Mouse (Mus musculus) olfactory bulb, adult 2 months (tissue): Measurements from ENCODE around the gene Spata45. TPM values are rescaled to one million over a fixed set of nuclear protein-coding genes. Genes with fewer than 3 reads are reported as not detected.

Experiments
- H3K27ac ChIP-seq: fragments of 200-500 bp; 2 replicates; pipeline ENCODE4 v1.5.1; 2012; ENCODE audit warnings: low read depth, low read length; ENCODE audit not compliant: insufficient read depth
- H3K4me1 ChIP-seq: fragments of 200-500 bp; 2 replicates; pipeline ENCODE4 v1.6.1; 2012; ENCODE audit warnings: low read length; ENCODE audit not compliant: control insufficient read depth, insufficient read depth
- H3K4me3 ChIP-seq: fragments of 200-500 bp; 2 replicates; pipeline ENCODE4 v1.5.1; 2012; ENCODE audit warnings: mild to moderate bottlenecking, low read depth, low read length, moderate library complexity; ENCODE audit not compliant: insufficient read depth
- CTCF ChIP-seq: fragments of 200-500 bp; IDR thresholded peaks from 2 replicates; pipeline ENCODE4 v1.5.1; 2012; ENCODE audit warnings: low read depth, mild to moderate bottlenecking, low read length, moderate library complexity; ENCODE audit not compliant: insufficient read depth
- POLR2A ChIP-seq: fragments of 200-500 bp; IDR thresholded peaks from 2 replicates; pipeline ENCODE4 v1.6.1; 2012; ENCODE audit warnings: mild to moderate bottlenecking, low read depth, low read length, moderate library complexity; ENCODE audit not compliant: insufficient read depth
- WGBS: fragments of 180-500 bp; shearing (Covaris S2); methylation state at CpG from one replicate; pipeline ENCODE4 v1.1.7; 2018; 5-methylcytosine and 5-hydroxymethylcytosine counted together
- polyA plus RNA-seq: library from polyadenylated mRNA; stranded (reverse); fragments of >200 nt; gene quantifications from 2 replicates; pipeline ENCODE4 v1.2.4, GENCODE M21; 2012; ENCODE audit warnings: low replicate concordance; ENCODE audit not compliant: missing spikeins, insufficient read depth, insufficient read length

The Spata45 gene
- polyA plus RNA-seq, 1 experiment: not detected

DNA sequence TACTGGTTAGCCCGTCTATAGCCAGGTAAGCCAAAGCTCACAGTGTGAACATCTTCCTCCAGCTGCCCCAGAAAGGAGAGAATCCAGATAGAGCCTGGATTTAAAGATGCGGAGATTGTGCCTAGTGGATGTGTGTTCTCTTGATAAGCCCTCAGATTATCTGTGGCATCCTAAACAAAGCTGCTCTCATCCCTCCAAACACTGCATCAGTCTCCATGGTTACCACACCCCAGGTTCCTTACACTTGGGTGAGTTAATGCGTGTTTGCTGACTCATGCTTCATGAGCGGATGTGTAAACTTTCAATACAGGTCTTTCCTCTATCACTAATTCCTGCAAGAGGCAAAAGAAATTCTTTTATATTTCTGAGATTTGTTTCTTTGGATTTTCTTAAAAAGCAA lies 790 bp upstream of the Spata45 start:
- H3K27ac ChIP-seq: no peak overlapping the region
- H3K4me1 ChIP-seq: peaks cover 3% of the 10 kb centered on the region; the same call in 1 of the 2 replicates
- WGBS: 20% methylated on average over 4 of the region's 4 CpGs
- TF ChIP-seq CTCF (no peak), POLR2A (no peak)
- no peak overlapping the region for H3K4me3 ChIP-seq

DNA sequence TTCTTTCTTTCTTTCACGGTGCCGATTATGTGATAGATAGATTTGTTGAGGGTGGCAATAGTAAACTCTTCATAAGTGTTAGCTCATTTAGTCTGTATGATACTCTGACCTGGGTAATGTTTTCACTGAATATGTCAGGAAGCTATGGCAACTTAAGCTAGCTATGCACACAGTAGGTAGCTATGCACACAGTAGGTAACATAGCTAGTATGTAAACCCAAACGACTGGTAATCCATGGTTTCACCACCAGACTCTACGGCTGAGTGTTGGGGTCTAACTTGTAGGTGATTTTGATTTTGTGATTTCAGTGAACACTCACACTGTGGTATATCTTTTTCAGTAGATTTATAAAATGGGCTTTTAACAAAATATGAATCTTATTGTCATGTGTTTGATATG lies 1.6 kb downstream of the Spata45 start:
- 91% methylated on average over 4 of the region's 4 CpGs for WGBS
- Histone ChIP-seq H3K4me3 (no peak overlapping the region), H3K4me1 (peaks cover 3% of the 10 kb centered on the region; the same call in 1 of the 2 replicates), H3K27ac (no peak overlapping the region)
- no peak for TF ChIP-seq POLR2A
- no peak for TF ChIP-seq CTCF

DNA sequence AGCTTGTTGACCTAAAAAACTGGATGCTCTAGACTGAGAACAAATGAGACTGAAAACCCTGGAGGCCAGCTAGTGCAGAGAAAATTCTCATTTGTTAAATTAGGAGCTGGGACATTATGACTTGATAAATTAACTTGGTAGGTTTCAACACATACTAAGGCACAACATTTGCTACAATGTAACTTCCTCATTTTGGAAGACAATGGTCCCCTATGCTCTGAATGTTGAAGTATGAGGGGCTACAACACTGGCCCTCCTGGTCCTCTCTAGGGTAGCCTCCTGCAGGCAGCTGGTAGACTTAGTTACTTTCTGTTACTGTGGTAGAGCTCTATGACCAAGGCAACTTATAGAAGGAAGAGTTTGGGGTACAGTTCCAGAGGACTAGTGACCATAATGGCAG lies 4.9 kb downstream of the Spata45 start:
- TF ChIP-seq POLR2A (no peak), CTCF (no peak)
- Histone ChIP-seq H3K27ac (no peak overlapping the region), H3K4me3 (no peak overlapping the region), H3K4me1 (no peaks in the 10 kb centered on the region)

DNA sequence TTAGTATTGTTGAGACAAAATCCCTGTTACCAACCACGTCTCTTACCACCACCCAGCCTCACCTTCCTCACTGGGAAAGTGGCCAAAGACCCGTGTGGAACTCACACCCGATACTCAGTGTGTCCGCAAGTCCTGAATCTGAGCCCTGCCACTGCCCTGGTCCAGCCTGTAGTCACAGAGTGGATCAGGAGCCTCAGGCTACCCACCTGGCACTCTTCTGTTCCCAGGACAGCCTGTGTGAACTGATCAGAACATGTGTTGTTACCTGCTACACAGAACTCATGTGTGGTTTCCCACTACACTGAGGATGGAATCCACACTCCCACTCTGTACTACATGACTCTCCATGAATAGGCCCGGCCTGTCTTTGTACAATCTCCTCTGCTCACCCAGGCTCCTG lies 5.7 kb downstream of the Spata45 start:
- H3K4me3 ChIP-seq: no peak overlapping the region
- no peak overlapping the region for H3K27ac ChIP-seq
- TF ChIP-seq POLR2A (no peak), CTCF (no peak)
- WGBS: 80% methylated on average over 5 of the region's 5 CpGs
- no peaks in the 10 kb centered on the region for H3K4me1 ChIP-seq

DNA sequence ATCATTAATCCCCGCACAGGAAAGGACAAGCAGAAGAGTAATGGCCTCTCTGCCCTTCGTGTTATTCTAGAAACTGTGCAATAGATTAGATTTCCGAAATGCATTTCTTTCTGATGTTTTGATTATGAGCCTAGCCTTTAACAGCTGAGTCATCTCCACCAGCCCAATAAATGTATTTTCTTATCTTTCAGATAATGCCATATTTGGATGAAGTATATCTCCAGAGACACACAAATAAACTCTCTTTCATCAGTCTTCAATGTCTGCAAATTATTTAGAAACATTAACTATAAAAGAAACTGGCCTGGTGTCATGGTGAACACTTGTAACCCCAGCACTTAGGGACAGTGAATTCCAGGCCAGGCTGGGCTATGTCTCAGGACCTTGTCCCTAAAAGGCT lies 6.2 kb downstream of the Spata45 start:
- H3K27ac ChIP-seq: no peak overlapping the region
- TF ChIP-seq POLR2A (no peak), CTCF (no peak)
- H3K4me1 ChIP-seq: no peaks in the 10 kb centered on the region
- H3K4me3 ChIP-seq: no peak overlapping the region
- WGBS: 88% methylated on average over 3 of the region's 3 CpGs

DNA sequence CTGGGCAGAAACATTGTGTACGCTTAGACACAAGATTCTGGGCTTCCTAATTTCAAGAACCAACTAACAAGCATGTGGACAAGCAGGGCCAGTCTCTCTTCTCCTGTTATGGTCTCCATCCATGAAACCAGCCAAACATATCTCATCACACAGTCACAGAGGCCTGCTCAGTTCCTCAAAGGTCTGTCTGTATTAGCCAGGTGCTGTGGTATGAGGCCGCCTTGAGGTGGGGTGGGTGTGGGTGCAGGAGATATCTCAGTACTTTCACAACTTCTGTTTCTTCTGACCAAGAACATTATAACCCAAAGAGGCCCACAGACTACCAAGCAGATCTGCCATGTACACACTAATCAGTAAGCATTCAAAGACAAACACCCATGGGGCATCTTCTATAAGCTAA lies 8.8 kb downstream of the Spata45 start:
- WGBS: 97% methylated on average over 2 of the region's 2 CpGs
- no peak overlapping the region for H3K4me3 ChIP-seq
- H3K4me1 ChIP-seq: no peaks in the 10 kb centered on the region
- TF ChIP-seq POLR2A (no peak), CTCF (no peak)
- H3K27ac ChIP-seq: no peak overlapping the region

DNA sequence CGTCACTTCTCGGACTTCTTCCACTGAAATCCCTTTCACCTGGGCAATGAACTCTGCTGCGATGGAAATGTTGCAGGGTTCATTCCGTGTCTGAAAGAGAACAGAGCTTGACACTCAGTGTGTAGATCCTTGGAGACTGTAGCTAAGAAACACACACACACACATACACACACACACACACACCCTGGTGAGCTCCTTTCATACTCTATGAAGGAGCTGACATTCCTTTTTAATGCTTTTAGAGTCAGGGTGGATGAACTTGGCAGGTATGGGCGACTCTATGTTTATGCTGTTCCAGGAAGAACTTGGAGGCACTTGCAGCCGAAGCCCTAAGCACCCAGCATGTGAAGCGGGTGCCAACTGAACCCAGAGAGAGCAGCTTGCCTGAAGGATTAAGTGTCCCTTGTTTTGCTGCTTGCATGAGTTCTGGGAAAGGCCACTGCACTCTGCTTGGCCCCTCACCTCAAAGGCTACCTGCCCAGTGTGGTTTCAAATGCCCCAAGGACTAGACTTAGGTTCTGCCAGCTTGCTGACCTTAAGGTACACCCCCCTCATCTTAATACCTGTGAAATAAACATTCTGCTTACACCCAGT lies 9.9 kb downstream of the Spata45 start:
- no peak overlapping the region for H3K4me3 ChIP-seq
- H3K4me1 ChIP-seq: no peaks in the 10 kb centered on the region
- 54% methylated on average over 7 of the region's 7 CpGs for WGBS
- H3K27ac ChIP-seq: no peak overlapping the region
- no peak for TF ChIP-seq POLR2A
- TF ChIP-seq CTCF: no peak

DNA sequence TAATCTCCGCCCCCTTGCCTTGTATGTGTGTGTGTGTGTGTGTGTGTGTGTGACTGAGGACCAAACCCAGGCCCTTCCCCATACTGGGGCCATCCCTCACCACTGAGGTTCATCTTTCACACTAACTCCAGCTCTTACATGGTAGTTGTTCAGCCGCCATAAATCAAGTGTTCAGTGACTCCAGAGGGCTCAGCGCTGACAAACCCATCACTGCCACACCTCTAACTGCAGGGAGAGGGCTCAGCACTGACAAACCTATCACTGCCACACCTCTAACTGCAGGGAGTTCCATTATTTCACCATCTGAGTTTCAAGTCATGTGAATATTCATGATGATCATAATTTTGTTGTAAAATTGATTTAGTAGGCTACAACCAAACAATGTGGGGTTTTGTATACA lies 17.1 kb downstream of the Spata45 start:
- Histone ChIP-seq H3K4me3 (no peak overlapping the region), H3K27ac (no peak overlapping the region), H3K4me1 (no peaks in the 10 kb centered on the region)
- WGBS: 95% methylated on average over 3 of the region's 3 CpGs
- TF ChIP-seq POLR2A (no peak), CTCF (no peak)

DNA sequence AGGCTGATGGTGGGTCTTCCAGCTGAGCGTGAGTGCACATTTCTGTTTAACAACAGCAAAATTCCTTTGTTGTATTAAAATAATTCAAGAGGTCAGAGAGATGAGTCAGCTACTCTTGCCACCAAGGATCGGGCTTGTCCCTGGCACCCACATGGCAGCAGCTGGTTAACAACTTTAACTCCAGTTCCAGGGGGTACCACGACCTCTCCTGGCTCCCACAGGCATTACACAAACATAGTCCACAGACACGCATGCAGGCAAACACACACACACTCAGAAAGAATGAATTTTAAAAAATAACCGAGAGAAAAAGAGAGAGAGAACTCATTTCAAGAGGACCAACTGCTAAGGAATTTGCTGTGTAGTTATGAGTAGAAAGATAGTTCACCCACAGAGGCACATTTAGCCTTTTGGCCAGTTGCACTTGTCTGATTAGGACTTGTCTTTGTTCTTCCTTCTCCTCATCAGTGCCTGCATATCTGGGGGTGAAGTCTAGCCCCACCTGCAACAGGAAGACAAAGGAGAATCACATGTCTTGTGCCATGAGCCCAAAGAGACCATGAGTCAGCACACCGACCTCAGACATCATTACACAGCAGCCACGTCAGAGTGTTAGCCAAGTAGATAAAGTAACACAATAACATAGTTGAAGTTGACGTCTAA lies 18.6 kb downstream of the Spata45 start:
- no peak overlapping the region for H3K27ac ChIP-seq
- H3K4me3 ChIP-seq: no peak overlapping the region
- WGBS: 68% methylated on average over 8 of the region's 8 CpGs
- TF ChIP-seq CTCF (no peak), POLR2A (no peak)
- no peaks in the 10 kb centered on the region for H3K4me1 ChIP-seq

DNA sequence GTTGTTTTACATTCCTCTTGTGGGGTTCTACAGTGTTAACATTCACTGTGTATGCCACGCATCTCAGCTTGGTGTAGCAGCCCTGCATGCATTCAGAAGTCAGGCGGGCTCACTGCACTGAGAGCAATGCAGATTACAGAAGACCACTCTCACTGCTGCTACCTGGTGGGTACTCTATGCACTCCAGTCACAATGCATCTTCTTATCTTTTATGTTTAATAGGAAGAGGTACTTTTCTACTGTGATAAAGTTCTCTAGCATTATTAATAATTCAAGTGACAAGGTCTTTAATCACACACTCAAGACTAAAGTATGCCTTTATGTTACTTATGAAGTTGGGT lies 19.1 kb downstream of the Spata45 start:
- Histone ChIP-seq H3K4me1 (no peaks in the 10 kb centered on the region), H3K4me3 (no peak overlapping the region), H3K27ac (no peak overlapping the region)
- 62% methylated on average over 2 of the region's 2 CpGs for WGBS
- TF ChIP-seq CTCF (no peak), POLR2A (no peak)
